Mouse (Mus musculus): ENCODE results near the gene Rsc1a1. TPM values are rescaled to one million over a fixed set of nuclear protein-coding genes. Genes with fewer than 3 reads are reported as not detected.

Rsc1a1 gene
- polyA plus RNA-seq, 1 experiment: 5.6 TPM

DNA sequence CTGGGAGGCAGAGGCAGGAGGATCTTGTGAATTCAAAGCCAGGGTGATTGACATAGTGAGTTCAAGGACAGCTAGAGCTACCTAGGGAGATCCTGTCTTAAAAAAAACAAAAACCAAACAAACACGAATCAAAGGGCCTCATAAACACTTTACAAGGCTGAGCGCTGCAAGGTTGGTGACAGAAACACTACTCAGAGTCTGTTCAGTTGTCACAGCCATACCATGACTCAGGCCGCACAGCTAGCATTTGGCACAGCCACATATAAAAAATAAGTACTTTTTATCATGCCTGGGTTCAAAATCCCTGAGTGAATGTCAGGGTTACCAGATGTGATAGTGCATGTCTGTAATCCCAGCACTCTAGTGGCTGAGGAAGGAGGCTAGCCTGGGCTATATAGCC, 38.2 kb downstream of the Rsc1a1 start:
- Histone ChIP-seq H3K4me3 (ENCODE audit: insufficient read depth, low read length) (no peak overlapping the region), H3K4me1 (ENCODE audit: control insufficient read depth, insufficient read depth, low read length) (peaks cover 57% of the 10 kb centered on the region), H3K27ac (ENCODE audit: insufficient read depth, low read depth, low read length) (peak overlapping the region; percentile 90)
- TF ChIP-seq POLR2A (IDR thresholded peaks at IDR 0.05; ENCODE audit: borderline replicate concordance, low read depth, low read length) (no peak), CTCF (IDR thresholded peaks at IDR 0.05; ENCODE audit: low read depth, low read length) (no peak)

DNA sequence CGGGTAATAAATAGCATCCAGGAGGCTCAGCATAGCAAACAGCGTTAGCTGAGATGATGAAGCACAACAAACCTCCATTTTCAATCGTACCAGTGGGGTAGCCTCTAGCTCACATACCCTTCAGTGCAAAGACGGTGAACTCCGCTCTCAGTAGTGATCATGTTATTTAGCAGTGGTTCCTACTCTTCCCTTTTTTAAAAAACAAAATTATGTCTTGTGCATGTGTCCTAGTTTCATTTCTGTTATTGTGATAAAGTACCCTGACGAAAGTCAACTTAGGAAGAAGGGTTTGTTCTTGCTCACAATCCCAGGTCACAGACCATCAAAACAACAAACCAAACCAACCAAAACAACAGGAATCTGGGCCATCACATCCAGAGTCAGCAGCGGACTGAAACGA, 39.4 kb downstream of the Rsc1a1 start:
- TF ChIP-seq CTCF (IDR thresholded peaks at IDR 0.05; ENCODE audit: low read depth, low read length) (no peak), POLR2A (IDR thresholded peaks at IDR 0.05; ENCODE audit: borderline replicate concordance, low read depth, low read length) (no peak)
- Histone ChIP-seq H3K4me3 (ENCODE audit: insufficient read depth, low read length) (no peak overlapping the region), H3K27ac (ENCODE audit: insufficient read depth, low read depth, low read length) (peak overlapping the region; percentile 90)

DNA sequence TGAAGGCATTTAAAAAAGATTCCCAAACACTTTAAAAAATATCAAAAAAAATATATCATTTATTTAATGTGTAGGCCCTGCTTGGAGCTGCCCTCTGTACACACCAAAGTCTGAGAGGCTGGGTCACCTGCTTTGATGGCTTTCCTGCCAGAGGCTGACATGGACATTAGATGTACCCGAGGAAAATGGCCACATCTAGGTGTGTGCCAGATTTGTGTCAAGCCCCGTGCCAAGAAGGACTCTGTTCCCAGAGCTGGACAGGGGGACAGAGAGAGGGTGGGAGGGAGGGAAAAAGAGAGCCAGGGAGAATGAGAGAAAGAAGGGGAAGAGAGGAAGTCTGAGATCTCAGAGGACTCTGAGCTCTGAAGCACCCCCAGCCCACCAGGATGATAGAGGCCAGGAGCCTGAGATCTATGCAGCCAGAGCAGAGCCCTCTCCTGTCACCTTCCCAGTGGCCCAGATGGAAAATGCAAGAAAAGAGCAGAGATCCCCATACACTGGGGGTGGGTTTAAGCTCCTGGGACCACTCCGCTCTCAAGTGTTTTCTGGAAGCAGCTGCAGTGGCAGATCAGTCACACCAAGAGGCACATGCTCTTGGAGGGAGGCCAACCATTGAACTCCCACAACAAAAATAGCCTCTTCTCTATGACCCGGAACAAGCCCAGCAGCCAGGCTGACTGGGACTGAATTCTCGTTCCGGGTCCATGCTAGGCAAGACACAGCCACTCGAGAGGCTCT, 42.1 kb downstream of the Rsc1a1 start:
- H3K4me1 ChIP-seq (ENCODE audit: control insufficient read depth, insufficient read depth, low read length): peaks cover 49% of the 10 kb centered on the region

More for the DNA sequence above, 39.4 kb downstream of the Rsc1a1 start:
- peaks cover 53% of the 10 kb centered on the region for H3K4me1 ChIP-seq (ENCODE audit: control insufficient read depth, insufficient read depth, low read length)

DNA sequence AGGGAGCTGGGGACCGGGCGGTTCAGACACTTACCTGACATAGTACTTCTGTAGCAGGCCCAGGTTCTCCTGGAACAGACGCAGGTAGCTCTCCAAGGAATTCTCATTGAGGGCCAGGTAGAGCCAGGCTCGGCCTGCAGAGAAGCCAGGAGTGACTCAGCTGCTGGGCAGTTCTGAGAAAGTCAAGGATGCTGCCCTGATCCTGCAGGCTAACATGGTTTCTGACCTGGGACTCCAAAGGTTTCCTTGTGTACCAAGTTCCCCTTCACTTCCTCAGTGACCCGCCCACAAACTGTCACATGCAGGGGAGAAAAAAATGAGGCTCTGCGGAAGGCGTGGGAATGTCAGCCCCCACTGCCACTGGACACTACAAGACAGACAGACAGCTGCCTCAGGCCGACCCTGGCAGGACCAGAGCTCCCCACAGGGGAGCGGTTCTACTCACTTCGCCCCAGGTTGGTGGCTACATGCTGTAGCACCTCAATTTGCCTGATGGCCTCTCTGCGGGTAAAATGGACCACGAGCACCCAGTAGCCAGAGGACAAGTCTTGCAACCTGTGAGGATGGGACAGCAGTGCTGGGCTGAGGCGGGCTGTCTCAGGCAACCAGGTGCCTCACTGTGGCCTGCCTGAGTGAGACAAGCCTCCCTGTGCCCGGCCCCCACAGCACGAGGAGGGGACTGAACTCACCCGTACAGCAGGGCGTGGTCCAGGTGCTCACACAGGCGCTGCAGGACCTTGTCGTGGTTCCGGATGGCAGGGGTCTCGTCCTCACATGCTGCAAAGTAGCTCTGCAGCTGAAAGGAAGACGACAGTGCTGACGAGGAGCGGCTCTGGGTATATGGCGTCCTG, 43.2 kb downstream of the Rsc1a1 start:
- Histone ChIP-seq H3K4me3 (ENCODE audit: insufficient read depth, low read length) (peak overlapping the region; percentile 30), H3K27ac (ENCODE audit: insufficient read depth, low read depth, low read length) (peak overlapping the region; percentile 95), H3K4me1 (ENCODE audit: control insufficient read depth, insufficient read depth, low read length) (peaks cover 47% of the 10 kb centered on the region)
- TF ChIP-seq POLR2A (IDR thresholded peaks at IDR 0.05; ENCODE audit: borderline replicate concordance, low read depth, low read length) (no peak), CTCF (IDR thresholded peaks at IDR 0.05; ENCODE audit: low read depth, low read length) (no peak)

More for the DNA sequence above, 42.1 kb downstream of the Rsc1a1 start:
- TF ChIP-seq POLR2A (IDR thresholded peaks at IDR 0.05; ENCODE audit: borderline replicate concordance, low read depth, low read length): no peak
- no peak for TF ChIP-seq CTCF (IDR thresholded peaks at IDR 0.05; ENCODE audit: low read depth, low read length)
- Histone ChIP-seq H3K27ac (ENCODE audit: insufficient read depth, low read depth, low read length) (peak overlapping the region; percentile 95), H3K4me3 (ENCODE audit: insufficient read depth, low read length) (peak overlapping the region; percentile 24; the same call in 1 of the 2 replicates)

DNA sequence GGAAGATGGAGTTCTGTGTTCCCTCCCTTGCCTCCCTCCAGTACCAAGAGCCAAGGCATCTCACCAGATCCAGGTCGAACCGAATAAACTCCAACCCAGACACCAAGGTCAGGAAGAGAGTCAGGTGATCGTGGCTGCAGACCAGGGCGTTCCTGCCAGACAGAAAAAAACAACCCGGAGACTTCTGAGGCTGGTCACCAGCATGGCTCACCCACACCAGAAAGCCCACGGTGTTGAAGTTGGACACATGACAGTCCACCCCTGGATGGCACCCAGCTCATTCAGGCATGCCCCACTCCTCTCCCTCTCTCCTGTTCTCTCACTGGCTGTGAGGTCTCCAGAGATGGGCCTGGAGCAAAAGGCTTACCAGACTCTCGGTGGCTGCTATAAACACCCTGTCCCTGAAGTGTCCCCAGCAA, 44.0 kb downstream of the Rsc1a1 start:
- Histone ChIP-seq H3K4me3 (ENCODE audit: insufficient read depth, low read length) (peak overlapping the region; percentile 30), H3K27ac (ENCODE audit: insufficient read depth, low read depth, low read length) (peak overlapping the region; percentile 95), H3K4me1 (ENCODE audit: control insufficient read depth, insufficient read depth, low read length) (peaks cover 39% of the 10 kb centered on the region)
- no peak for TF ChIP-seq POLR2A (IDR thresholded peaks at IDR 0.05; ENCODE audit: borderline replicate concordance, low read depth, low read length)
- TF ChIP-seq CTCF (IDR thresholded peaks at IDR 0.05; ENCODE audit: low read depth, low read length): no peak

DNA sequence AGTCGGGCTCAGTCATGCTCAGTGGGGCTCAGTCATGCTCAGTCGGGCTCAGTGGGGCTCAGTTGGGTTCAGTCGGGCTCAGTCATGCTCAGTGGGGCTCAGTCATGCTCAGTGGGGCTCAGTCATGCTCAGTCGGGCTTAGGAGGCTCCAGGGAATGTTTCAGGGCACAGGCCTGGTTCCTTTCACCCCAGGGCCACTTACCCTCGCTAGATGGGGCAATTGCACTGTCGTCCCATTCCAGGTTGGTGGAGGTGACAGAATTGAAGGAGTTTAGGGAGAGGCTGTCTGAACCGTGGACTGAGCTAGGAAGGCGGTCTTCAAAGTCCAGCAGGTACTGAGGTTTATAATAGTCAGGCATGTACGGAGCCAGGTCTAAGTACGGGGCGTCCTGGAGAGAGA, 45.9 kb downstream of the Rsc1a1 start:
- TF ChIP-seq CTCF (IDR thresholded peaks at IDR 0.05; ENCODE audit: low read depth, low read length): no peak
- TF ChIP-seq POLR2A (IDR thresholded peaks at IDR 0.05; ENCODE audit: borderline replicate concordance, low read depth, low read length): no peak
- Histone ChIP-seq H3K4me3 (ENCODE audit: insufficient read depth, low read length) (no peak overlapping the region), H3K27ac (ENCODE audit: insufficient read depth, low read depth, low read length) (no peak overlapping the region), H3K4me1 (ENCODE audit: control insufficient read depth, insufficient read depth, low read length) (peaks cover 25% of the 10 kb centered on the region)

DNA sequence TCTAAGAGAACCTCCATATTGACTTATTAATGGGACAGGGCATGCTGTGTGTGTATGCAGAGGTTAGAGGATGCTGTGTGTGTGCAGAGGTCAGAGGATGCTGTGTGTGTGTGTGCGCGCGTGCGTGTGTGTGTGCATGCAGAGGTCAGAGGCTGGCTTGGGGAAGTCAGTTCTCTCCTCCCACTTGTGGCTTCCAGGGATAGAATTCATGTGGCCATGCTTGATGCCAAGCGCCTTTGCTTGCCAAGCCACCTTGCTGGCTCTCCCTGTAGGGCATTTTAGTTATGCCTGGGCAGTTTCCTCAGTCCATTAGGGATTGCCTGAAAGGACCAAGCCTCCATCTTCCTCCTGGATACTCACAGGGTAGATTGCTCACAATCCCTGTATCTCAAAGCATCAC, 48.7 kb downstream of the Rsc1a1 start:
- TF ChIP-seq POLR2A (IDR thresholded peaks at IDR 0.05; ENCODE audit: borderline replicate concordance, low read depth, low read length) (no peak), CTCF (IDR thresholded peaks at IDR 0.05; ENCODE audit: low read depth, low read length) (no peak)
- Histone ChIP-seq H3K4me1 (ENCODE audit: control insufficient read depth, insufficient read depth, low read length) (peaks cover 3% of the 10 kb centered on the region), H3K4me3 (ENCODE audit: insufficient read depth, low read length) (no peak overlapping the region), H3K27ac (ENCODE audit: insufficient read depth, low read depth, low read length) (no peak overlapping the region)

DNA sequence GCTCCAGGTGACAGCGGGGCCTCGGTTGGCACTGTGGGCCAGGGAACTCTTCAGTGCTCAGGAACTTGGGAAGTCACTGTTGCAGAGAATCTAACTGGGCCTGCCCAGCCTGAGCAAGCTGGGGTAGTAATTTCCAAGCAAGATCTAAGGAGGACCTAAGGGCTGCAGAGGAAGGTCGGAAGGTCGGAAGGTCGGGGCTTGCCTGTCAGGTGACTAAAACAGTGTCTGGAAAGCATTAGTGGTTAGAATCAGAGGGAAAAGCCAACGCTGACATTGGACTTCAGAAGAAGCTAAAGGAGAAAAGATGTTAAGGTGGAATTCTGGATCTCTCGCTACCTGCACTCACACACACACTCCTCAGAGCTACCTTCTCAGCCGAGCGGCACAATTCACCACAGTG, 49.4 kb downstream of the Rsc1a1 start:
- TF ChIP-seq CTCF (IDR thresholded peaks at IDR 0.05; ENCODE audit: low read depth, low read length) (no peak), POLR2A (IDR thresholded peaks at IDR 0.05; ENCODE audit: borderline replicate concordance, low read depth, low read length) (no peak)
- no peak overlapping the region for H3K4me3 ChIP-seq (ENCODE audit: insufficient read depth, low read length)
- no peak overlapping the region for H3K27ac ChIP-seq (ENCODE audit: insufficient read depth, low read depth, low read length)
- H3K4me1 ChIP-seq (ENCODE audit: control insufficient read depth, insufficient read depth, low read length): no peaks in the 10 kb centered on the region

Other genes with a start within 250 kb of the Rsc1a1 start
- not detected in 2 replicates for gene Srarp, start 249.5 kb downstream of the Rsc1a1 start, polyA plus RNA-seq (2012; ENCODE audit: insufficient read depth, insufficient read length, missing spikeins)
- gene Zbtb17, start 240.9 kb downstream of the Rsc1a1 start, polyA plus RNA-seq (2012; ENCODE audit: insufficient read depth, insufficient read length, missing spikeins): 12.6 and 16.4 TPM in 2 replicates
- gene Spen, start 147.0 kb downstream of the Rsc1a1 start, polyA plus RNA-seq (2012; ENCODE audit: insufficient read depth, insufficient read length, missing spikeins): 23.6 and 29.2 TPM in 2 replicates
- 60.2 and 65.0 TPM in 2 replicates for gene Fblim1, start 79.5 kb downstream of the Rsc1a1 start, polyA plus RNA-seq (2012; ENCODE audit: insufficient read depth, insufficient read length, missing spikeins)
- 2.4 and 3.3 TPM in 2 replicates for gene Tmem82, start 67.0 kb downstream of the Rsc1a1 start, polyA plus RNA-seq (2012; ENCODE audit: insufficient read depth, insufficient read length, missing spikeins)
- gene Slc25a34, start 61.8 kb downstream of the Rsc1a1 start, polyA plus RNA-seq (2012; ENCODE audit: insufficient read depth, insufficient read length, missing spikeins): 0.48 and 0.49 TPM in 2 replicates
- gene Plekhm2, start 20.7 kb downstream of the Rsc1a1 start, polyA plus RNA-seq (2012; ENCODE audit: insufficient read depth, insufficient read length, missing spikeins): 56.0 and 62.1 TPM in 2 replicates
- gene Ddi2, start 37.8 kb upstream of the Rsc1a1 start, polyA plus RNA-seq (2012; ENCODE audit: insufficient read depth, insufficient read length, missing spikeins): 69.5 and 74.4 TPM in 2 replicates
- not detected in 2 replicates for gene Agmat, start 61.1 kb upstream of the Rsc1a1 start, polyA plus RNA-seq (2012; ENCODE audit: insufficient read depth, insufficient read length, missing spikeins)
- 11.4 and 12.2 TPM in 2 replicates for gene Dnajc16, start 105.3 kb upstream of the Rsc1a1 start, polyA plus RNA-seq (2012; ENCODE audit: insufficient read depth, insufficient read length, missing spikeins)
- gene Casp9, start 108.0 kb upstream of the Rsc1a1 start, polyA plus RNA-seq (2012; ENCODE audit: insufficient read depth, insufficient read length, missing spikeins): 34.2 and 35.1 TPM in 2 replicates
- gene Cela2a, start 140.6 kb upstream of the Rsc1a1 start, polyA plus RNA-seq (2012; ENCODE audit: insufficient read depth, insufficient read length, missing spikeins): not detected in 2 replicates
- not detected in 2 replicates for gene Ctrc, start 160.8 kb upstream of the Rsc1a1 start, polyA plus RNA-seq (2012; ENCODE audit: insufficient read depth, insufficient read length, missing spikeins)
- gene Efhd2, start 189.3 kb upstream of the Rsc1a1 start, polyA plus RNA-seq (2012; ENCODE audit: insufficient read depth, insufficient read length, missing spikeins): 491 and 499 TPM in 2 replicates